ENCODE assay signal across 28 mouse cellular contexts in the genomic region with DNA sequence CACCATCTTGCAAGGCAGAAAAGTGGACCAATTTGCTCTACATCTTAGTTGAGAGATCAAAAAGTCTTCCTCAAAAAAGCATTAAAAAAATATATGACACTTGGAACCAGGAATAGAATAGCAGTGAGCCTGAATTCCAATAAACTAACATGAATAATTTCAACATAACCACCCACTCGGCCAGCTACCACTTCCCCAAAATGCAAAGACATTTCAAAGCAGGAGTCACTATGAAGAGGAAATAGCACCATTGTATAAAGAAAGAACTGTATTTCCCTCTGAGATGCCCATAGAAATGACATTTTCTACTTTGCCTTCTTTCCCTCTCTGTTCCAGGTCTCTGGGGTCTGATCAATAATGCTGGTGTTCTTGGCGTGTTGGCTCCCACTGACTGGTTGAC. TPM values are rescaled to one million over a fixed set of nuclear protein-coding genes. Genes with fewer than 3 reads are reported as not detected.
"Had no signal": no experiment of that assay in that cellular context is flagged by ENCODE, and none has a peak within 500 bp of the region (broad histone marks: within the 10 kb centered on the region; RNA-seq: fewer than 3 reads in every experiment).

No protein-coding gene starts in this region.

- H3K27ac ChIP-seq: liver, embryonic 14.5 days; neural tube, embryonic 12.5 days; neural tube, embryonic 15.5 days had no signal

- H3K4me1 ChIP-seq: neural tube, embryonic 12.5 days; neural tube, embryonic 15.5 days had no signal

- ATAC-seq: inflammation-experienced regulatory T-cells, adult 6 months; intestine, embryonic 16.5 days; liver, postnatal 0 days; lung, postnatal 0 days had no signal

- DNase-seq: kidney, adult 18-20 months; kidney, adult 9 months; kidney, postnatal 14 days; kidney, postnatal 4 days; liver, postnatal 0 days; lung, embryonic 14.5 days; lung, postnatal 4 days; midbrain, embryonic 14.5 days; retina, postnatal 1 day; thymus, postnatal 36 days had no signal

- H3K4me3 ChIP-seq: neural tube, embryonic 12.5 days; neural tube, embryonic 15.5 days had no signal

RNA-seq across cellular contexts. Expression of a gene that starts 13.7 kb away (rescaled TPM):
- total RNA-seq: layer of hippocampus, adult 18-20 months; layer of hippocampus, postnatal 14 days; midbrain, postnatal 0 days had no signal
- polyA plus RNA-seq: inflammation-experienced regulatory T-cells, adult 6 months; kidney, embryonic 16.5 days; limb, embryonic 11.5 days; lung, embryonic 14.5 days; midbrain, embryonic 11.5 days; midbrain, embryonic 14.5 days; midbrain, postnatal 0 days; neural tube, embryonic 12.5 days; neural tube, embryonic 15.5 days had no signal

RNA-seq across cellular contexts. Expression of a gene that starts 51.5 kb away (rescaled TPM):
- total RNA-seq: layer of hippocampus, adult 18-20 months; left cerebral cortex, adult 8-10 months; left cerebral cortex, postnatal 25 days; megakaryocyte-erythroid progenitor cell, adult 5-6 weeks had no signal
- polyA plus RNA-seq: inflammation-experienced regulatory T-cells, adult 6 months; limb, embryonic 11.5 days; limb, embryonic 14.5 days; lung, embryonic 14.5 days; midbrain, embryonic 11.5 days; midbrain, embryonic 14.5 days; midbrain, postnatal 0 days; neural tube, embryonic 12.5 days; small intestine, adult 2 months; stomach, embryonic 14.5 days had no signal
